Mouse (Mus musculus) lung, embryonic 14.5 days (tissue): ENCODE data around the gene Bid. TPM values are rescaled to one million over a fixed set of nuclear protein-coding genes. Genes with fewer than 3 reads are reported as not detected.
A peak's percentile ranks its signal among the peaks of the same experiment; 100 is the strongest.

ENCODE experiments used
- ATAC-seq: fragments of 200-750 bp; cut with Nextera tagmentation; 2 replicates; pipeline ENCODE4 v1.8.0; 2017; ENCODE audit warnings: mild to moderate bottlenecking, moderate TSS enrichment, moderate library complexity; ENCODE audit not compliant: insufficient read depth
- DNase-seq: peaks from one replicate; pipeline ENCODE4 v3.0.0-alpha.2; 2015
- H3K27ac ChIP-seq: fragments of 300-500 bp; sonication (generic); 2 replicates; pipeline ENCODE4 v1.5.1; 2014; ENCODE audit warnings: low read depth, mild to moderate bottlenecking, moderate library complexity
- H3K27me3 ChIP-seq: fragments of 300-500 bp; sonication (generic); 2 replicates; pipeline ENCODE4 v1.6.1; 2014; ENCODE audit warnings: low read length, control low read depth; ENCODE audit not compliant: insufficient read depth
- H3K36me3 ChIP-seq: fragments of 300-500 bp; sonication (generic); 2 replicates; pipeline ENCODE4 v1.6.1; 2014; ENCODE audit warnings: control low read depth; ENCODE audit not compliant: insufficient read depth
- H3K4me1 ChIP-seq: fragments of 300-500 bp; sonication (generic); 2 replicates; pipeline ENCODE4 v1.6.1; 2014; ENCODE audit warnings: antibody characterized with exemption, control low read depth; ENCODE audit not compliant: insufficient read depth
- H3K4me2 ChIP-seq: fragments of 300-500 bp; sonication (generic); 2 replicates; pipeline ENCODE4 v1.6.1; 2014; ENCODE audit warnings: mild to moderate bottlenecking
- H3K4me3 ChIP-seq: fragments of 300-500 bp; sonication (generic); 2 replicates; pipeline ENCODE4 v1.5.1; 2014; ENCODE audit warnings: low read depth, low read length
- H3K9ac ChIP-seq: fragments of 300-500 bp; sonication (generic); 2 replicates; pipeline ENCODE4 v1.6.1; 2014
- H3K9me3 ChIP-seq: fragments of 300-500 bp; sonication (generic); 2 replicates; pipeline ENCODE4 v1.6.1; 2016; ENCODE audit warnings: low read depth, low read length, control low read depth
- CTCF ChIP-seq: IDR thresholded peaks from 2 replicates; pipeline ENCODE4 v1.5.1; 2016; ENCODE audit warnings: antibody characterized with exemption, low read depth
- WGBS: fragments of 180-500 bp; shearing (Covaris S2); extraction: QIAGEN DNeasy Blood & Tissue Kit; methylation state at CpG from one replicate; pipeline ENCODE4 v1.1.7; 2014; 5-methylcytosine and 5-hydroxymethylcytosine counted together
- polyA plus RNA-seq: library from polyadenylated mRNA; unstranded; fragments of >200 nt; fragmentation: Nextera tagmentation; extraction: Ambion mirVana; gene quantifications from 2 replicates; pipeline ENCODE4 v1.2.1, GENCODE M21; 2014

Bid gene
- 18.1 and 22.1 TPM in 2 replicates for polyA plus RNA-seq

DNA sequence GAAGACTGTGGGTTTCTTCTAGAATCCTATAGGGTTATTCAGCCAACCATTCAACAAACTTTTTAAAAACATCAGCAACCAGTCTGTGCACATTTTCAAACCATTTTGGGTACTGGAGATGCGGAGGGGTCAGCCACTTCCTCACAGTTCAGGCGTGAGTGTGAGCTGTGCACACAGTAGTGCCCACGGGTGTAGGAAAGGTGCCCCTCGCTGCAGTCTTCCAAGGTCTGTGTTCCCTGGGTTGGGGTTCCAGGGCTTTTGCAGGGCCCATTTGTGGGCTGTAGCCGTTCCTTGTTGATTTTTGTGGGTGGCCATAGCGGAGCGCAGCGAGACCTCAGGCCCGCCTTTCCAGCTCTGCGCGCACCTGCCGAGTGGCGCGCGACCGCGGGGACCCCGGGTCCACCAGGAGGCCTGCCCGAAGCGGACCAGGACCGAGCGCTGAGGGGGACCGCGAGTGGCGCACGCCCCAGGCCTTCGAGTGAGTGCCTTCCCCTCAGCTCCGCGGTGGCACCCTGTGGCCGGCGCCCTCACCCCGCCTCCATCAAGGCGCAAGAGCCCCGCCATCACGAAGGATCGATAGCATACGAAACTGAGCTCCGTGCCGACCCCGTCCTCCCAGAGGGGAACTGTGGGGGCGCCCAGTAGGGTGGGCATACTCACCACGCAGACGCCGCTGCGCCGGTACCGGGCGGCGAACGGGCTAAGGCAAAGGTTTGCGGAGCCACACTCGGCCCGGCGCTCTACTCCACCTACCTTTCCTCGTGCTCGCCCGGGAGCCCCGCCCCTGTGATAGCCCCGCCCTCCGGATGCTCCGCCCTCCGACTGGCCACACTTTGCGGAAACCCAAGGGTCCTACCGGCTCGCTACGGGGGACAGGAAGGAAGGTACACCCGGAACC, at the start of gene Bid:
Bid (minus strand) TSS at position 780 of the 898 bp plus-strand sequence.
- Histone ChIP-seq H3K27me3 (peaks cover 5% of the 10 kb centered on the region; the same call in 1 of the 2 replicates), H3K9me3 (no peaks in the 10 kb centered on the region), H3K4me1 (0 out of 2 replicates have a peak, but pooled peaks cover 7% of the 10 kb centered on the region), H3K9ac (peak within 1 kb of the TSS; percentile 55), H3K27ac (no peak within 1 kb of the TSS), H3K4me2 (peak within 1 kb of the TSS; percentile 99), H3K4me3 (peak within 1 kb of the TSS; percentile 60), H3K36me3 (no peaks in the 10 kb centered on the region)
- TF ChIP-seq CTCF: no peak
- ATAC-seq: peak; percentile 93
- peak; percentile 87 for DNase-seq
- 1% methylated on average over 67 of the region's 67 CpGs for WGBS

DNA sequence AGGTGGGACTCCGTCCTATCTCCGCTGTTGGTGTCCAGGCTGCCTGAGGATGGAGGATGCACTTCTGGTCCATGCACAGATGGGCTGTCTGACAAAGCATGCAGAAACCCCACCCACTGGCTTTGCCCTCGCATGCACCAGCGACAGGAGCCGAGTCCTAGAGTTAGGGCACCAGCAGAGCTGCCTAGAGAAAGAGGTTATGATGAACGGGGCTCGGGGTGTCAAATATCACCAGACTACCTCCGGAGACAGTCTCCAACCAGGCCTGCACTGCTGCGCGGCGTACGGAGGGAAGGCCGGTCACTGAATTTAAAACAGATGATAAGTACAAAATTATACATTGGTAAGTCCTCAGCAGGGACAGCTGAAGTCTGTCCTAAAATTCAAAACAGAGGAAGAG, 49.2 kb upstream of the Bid start:
- 49% methylated on average over 13 of the region's 13 CpGs for WGBS
- Histone ChIP-seq H3K36me3 (peaks cover 42% of the 10 kb centered on the region), H3K9me3 (no peaks in the 10 kb centered on the region), H3K27me3 (no peaks in the 10 kb centered on the region), H3K4me3 (no peak overlapping the region), H3K4me1 (no peaks in the 10 kb centered on the region), H3K27ac (no peak overlapping the region), H3K9ac (no peak overlapping the region), H3K4me2 (no peak overlapping the region)
- ATAC-seq: no peak
- no peak for DNase-seq
- TF ChIP-seq CTCF: no peak

GRCm38 (mm10) chr6:120964179-120964578, 47.5 kb upstream of the Bid start:
- H3K4me1 ChIP-seq: no peaks in the 10 kb centered on the region
- no peak overlapping the region for H3K9ac ChIP-seq
- WGBS: 82% methylated on average over 3 of the region's 3 CpGs
- no peak for TF ChIP-seq CTCF
- H3K4me3 ChIP-seq: no peak overlapping the region
- H3K27me3 ChIP-seq: no peaks in the 10 kb centered on the region
- H3K27ac ChIP-seq: no peak overlapping the region
- H3K9me3 ChIP-seq: no peaks in the 10 kb centered on the region
- ATAC-seq (no peak), DNase-seq (no peak)
- no peak overlapping the region for H3K4me2 ChIP-seq
- peaks cover 43% of the 10 kb centered on the region for H3K36me3 ChIP-seq

GRCm38 (mm10) chr6:120960338-120961030, 43.8 kb upstream of the Bid start:
- Histone ChIP-seq H3K9me3 (no peaks in the 10 kb centered on the region), H3K4me2 (no peak overlapping the region), H3K27me3 (no peaks in the 10 kb centered on the region), H3K27ac (no peak overlapping the region), H3K4me1 (no peaks in the 10 kb centered on the region), H3K4me3 (no peak overlapping the region), H3K36me3 (peaks cover 63% of the 10 kb centered on the region), H3K9ac (no peak overlapping the region)
- DNase-seq (no peak), ATAC-seq (no peak)
- WGBS: 83% methylated on average over 9 of the region's 9 CpGs
- TF ChIP-seq CTCF: no peak

DNA sequence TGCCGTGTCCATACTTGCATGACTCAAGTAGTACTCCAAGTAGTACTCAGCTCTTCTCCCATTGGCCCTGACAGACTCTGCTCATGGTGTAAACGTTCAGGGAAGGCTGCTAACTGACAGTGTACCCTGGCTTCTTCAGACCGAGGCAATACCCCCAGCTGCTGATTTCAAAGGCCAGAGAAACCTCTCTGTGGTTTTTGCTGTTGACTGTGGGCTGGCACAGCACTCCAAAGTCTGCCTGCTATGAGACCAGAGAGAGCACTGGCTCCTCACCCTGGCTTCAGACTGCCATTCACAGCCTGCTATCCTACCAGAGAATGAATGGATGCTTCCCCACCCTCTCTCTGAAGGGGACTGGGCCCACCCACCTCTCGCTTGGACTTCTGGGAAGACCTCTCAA, 40.7 kb upstream of the Bid start:
- 71% methylated on average over 4 of the region's 4 CpGs for WGBS
- Histone ChIP-seq H3K9ac (no peak overlapping the region), H3K4me3 (no peak overlapping the region), H3K4me2 (no peak overlapping the region), H3K27me3 (no peaks in the 10 kb centered on the region), H3K9me3 (no peaks in the 10 kb centered on the region), H3K36me3 (peaks cover 78% of the 10 kb centered on the region), H3K4me1 (no peaks in the 10 kb centered on the region), H3K27ac (no peak overlapping the region)
- no peak for ATAC-seq
- DNase-seq: no peak
- no peak for TF ChIP-seq CTCF

- TF ChIP-seq CTCF: no peak
- Histone ChIP-seq H3K36me3 (peaks cover 79% of the 10 kb centered on the region), H3K9ac (no peak overlapping the region), H3K27me3 (no peaks in the 10 kb centered on the region), H3K4me2 (no peak overlapping the region), H3K4me3 (no peak overlapping the region), H3K9me3 (no peaks in the 10 kb centered on the region), H3K4me1 (no peaks in the 10 kb centered on the region), H3K27ac (no peak overlapping the region)
- DNase-seq (no peak), ATAC-seq (no peak)
- WGBS: 78% methylated on average over 11 of the region's 11 CpGs
These were observed 39.9 kb upstream of the Bid start for GRCm38 (mm10) chr6:120956259-120957161.
